Mouse (Mus musculus): ENCODE data around the gene Clk2. TPM values are rescaled to one million over a fixed set of nuclear protein-coding genes. Genes with fewer than 3 reads are reported as not detected.
A peak's percentile ranks its signal among the peaks of the same experiment; 100 is the strongest.
"Not testable (repeated sequence)": the region's sequence is repeated elsewhere in the genome, so short reads cannot be mapped to it uniquely, and the experiment has no call there.

The Clk2 gene
- polyA plus RNA-seq, 1 experiment, result 72.2 TPM

- DNase-seq (ENCODE audit: low read depth in 1 of 2, low spot score in 2 of 2), result no peak
- Histone ChIP-seq H3K4me3 (ENCODE audit: extremely low read depth, insufficient read depth, insufficient read length) (no peak overlapping the region), H3K36me3 (ENCODE audit: control insufficient read depth, insufficient read depth, low read length) (peaks cover 31% of the 10 kb centered on the region), H3K4me1 (ENCODE audit: control insufficient read depth, insufficient read depth, insufficient read length) (no peaks in the 10 kb centered on the region), H3K27me3 (ENCODE audit: control insufficient read depth, insufficient read depth, low read length) (no peaks in the 10 kb centered on the region), H3K27ac (ENCODE audit: insufficient read depth, low read length) (peak overlapping the region; percentile 17; the same call in 1 of the 2 replicates)
- TF ChIP-seq POLR2A (IDR thresholded peaks at IDR 0.05; ENCODE audit: low read depth, low read length) (no peak), CTCF (IDR thresholded peaks at IDR 0.05; ENCODE audit: extremely low read depth, insufficient read depth, insufficient read length, insufficient replicate concordance) (no peak)
- WGBS, result 93% methylated on average over 7 of the region's 7 CpGs
Observed at GRCm38 (mm10) chr3:89209731-89210130, 45.1 kb downstream of the Clk2 start.

GRCm38 (mm10) chr3:89210162-89210561 lies 45.6 kb downstream of the Clk2 start:
- 0 out of 2 replicates have a peak overlapping the region, but pooled peaks have one; percentile 17 for H3K27ac ChIP-seq (ENCODE audit: insufficient read depth, low read length)
- peaks cover 2% of the 10 kb centered on the region; the same call in 1 of the 2 replicates for H3K4me1 ChIP-seq (ENCODE audit: control insufficient read depth, insufficient read depth, insufficient read length)
- no peaks in the 10 kb centered on the region for H3K27me3 ChIP-seq (ENCODE audit: control insufficient read depth, insufficient read depth, low read length)
- TF ChIP-seq POLR2A (IDR thresholded peaks at IDR 0.05; ENCODE audit: low read depth, low read length), result no peak
- TF ChIP-seq CTCF (IDR thresholded peaks at IDR 0.05; ENCODE audit: extremely low read depth, insufficient read depth, insufficient read length, insufficient replicate concordance), result no peak
- peaks cover 31% of the 10 kb centered on the region for H3K36me3 ChIP-seq (ENCODE audit: control insufficient read depth, insufficient read depth, low read length)
- WGBS, result 71% methylated on average over 13 of the region's 13 CpGs
- no peak overlapping the region for H3K4me3 ChIP-seq (ENCODE audit: extremely low read depth, insufficient read depth, insufficient read length)
- no peak for DNase-seq (ENCODE audit: low read depth in 1 of 2, low spot score in 2 of 2)

GRCm38 (mm10) chr3:89210731-89211130 lies 46.1 kb downstream of the Clk2 start:
- Histone ChIP-seq H3K4me1 (ENCODE audit: control insufficient read depth, insufficient read depth, insufficient read length) (peaks cover 5% of the 10 kb centered on the region; the same call in 1 of the 2 replicates), H3K4me3 (ENCODE audit: extremely low read depth, insufficient read depth, insufficient read length) (no peak overlapping the region), H3K27ac (ENCODE audit: insufficient read depth, low read length) (no peak overlapping the region), H3K27me3 (ENCODE audit: control insufficient read depth, insufficient read depth, low read length) (no peaks in the 10 kb centered on the region), H3K36me3 (ENCODE audit: control insufficient read depth, insufficient read depth, low read length) (peaks cover 30% of the 10 kb centered on the region)
- 71% methylated on average over 7 of the region's 7 CpGs for WGBS
- TF ChIP-seq CTCF (IDR thresholded peaks at IDR 0.05; ENCODE audit: extremely low read depth, insufficient read depth, insufficient read length, insufficient replicate concordance) (no peak), POLR2A (IDR thresholded peaks at IDR 0.05; ENCODE audit: low read depth, low read length) (no peak)
- no peak for DNase-seq (ENCODE audit: low read depth in 1 of 2, low spot score in 2 of 2)

- peaks cover 5% of the 10 kb centered on the region; the same call in 1 of the 2 replicates for H3K4me1 ChIP-seq (ENCODE audit: control insufficient read depth, insufficient read depth, insufficient read length)
- peak; percentile 21; the same call in 1 of the 2 replicates for TF ChIP-seq POLR2A (IDR thresholded peaks at IDR 0.05; ENCODE audit: low read depth, low read length)
- no peak for TF ChIP-seq CTCF (IDR thresholded peaks at IDR 0.05; ENCODE audit: extremely low read depth, insufficient read depth, insufficient read length, insufficient replicate concordance)
- peak overlapping the region; percentile 77 for H3K27ac ChIP-seq (ENCODE audit: insufficient read depth, low read length)
- DNase-seq (ENCODE audit: low read depth in 1 of 2, low spot score in 2 of 2), result peak; percentile 89 to 91
- peaks cover 6% of the 10 kb centered on the region for H3K36me3 ChIP-seq (ENCODE audit: control insufficient read depth, insufficient read depth, low read length)
- peak overlapping the region; percentile 90 for H3K4me3 ChIP-seq (ENCODE audit: extremely low read depth, insufficient read depth, insufficient read length)
- WGBS, result 0% methylated on average over 69 of the region's 69 CpGs
- H3K27me3 ChIP-seq (ENCODE audit: control insufficient read depth, insufficient read depth, low read length), result no peaks in the 10 kb centered on the region
Observed at GRCm38 (mm10) chr3:89213803-89214530, 49.4 kb downstream of the Clk2 start.

- Histone ChIP-seq H3K36me3 (ENCODE audit: control insufficient read depth, insufficient read depth, low read length) (no peaks in the 10 kb centered on the region; the same call in 1 of the 2 replicates), H3K27ac (ENCODE audit: insufficient read depth, low read length) (peak within 1 kb of the TSS; percentile 77), H3K27me3 (ENCODE audit: control insufficient read depth, insufficient read depth, low read length) (no peaks in the 10 kb centered on the region), H3K4me1 (ENCODE audit: control insufficient read depth, insufficient read depth, insufficient read length) (peaks cover 5% of the 10 kb centered on the region; the same call in 1 of the 2 replicates), H3K4me3 (ENCODE audit: extremely low read depth, insufficient read depth, insufficient read length) (peak within 1 kb of the TSS; percentile 90)
- TF ChIP-seq CTCF (IDR thresholded peaks at IDR 0.05; ENCODE audit: extremely low read depth, insufficient read depth, insufficient read length, insufficient replicate concordance) (no peak), POLR2A (IDR thresholded peaks at IDR 0.05; ENCODE audit: low read depth, low read length) (no peak)
- no peak for DNase-seq (ENCODE audit: low read depth in 1 of 2, low spot score in 2 of 2)
- 8% methylated on average over 19 of the region's 19 CpGs for WGBS
Observed at GRCm38 (mm10) chr3:89214681-89215411, 50.3 kb downstream of the Clk2 start, which contains the start of gene Thbs3. Thbs3 (plus strand) TSS chr3:89215180.

GRCm38 (mm10) chr3:89215853-89216252 lies 51.3 kb downstream of the Clk2 start:
- DNase-seq (ENCODE audit: low read depth in 1 of 2, low spot score in 2 of 2), result peak; percentile 76 to 80
- TF ChIP-seq POLR2A (IDR thresholded peaks at IDR 0.05; ENCODE audit: low read depth, low read length) (no peak), CTCF (IDR thresholded peaks at IDR 0.05; ENCODE audit: extremely low read depth, insufficient read depth, insufficient read length, insufficient replicate concordance) (peak; percentile 73; the same call in 1 of the 2 replicates)
- WGBS, result 0% methylated on average over 6 of the region's 6 CpGs
- no peak overlapping the region for H3K27ac ChIP-seq (ENCODE audit: insufficient read depth, low read length)
- no peaks in the 10 kb centered on the region for H3K27me3 ChIP-seq (ENCODE audit: control insufficient read depth, insufficient read depth, low read length)
- H3K4me3 ChIP-seq (ENCODE audit: extremely low read depth, insufficient read depth, insufficient read length), result no peak overlapping the region
- peaks cover 5% of the 10 kb centered on the region; the same call in 1 of the 2 replicates for H3K4me1 ChIP-seq (ENCODE audit: control insufficient read depth, insufficient read depth, insufficient read length)
- H3K36me3 ChIP-seq (ENCODE audit: control insufficient read depth, insufficient read depth, low read length), result no peaks in the 10 kb centered on the region

- 82% methylated on average over 7 of the region's 7 CpGs for WGBS
- H3K4me3 ChIP-seq (ENCODE audit: extremely low read depth, insufficient read depth, insufficient read length); DNase-seq (ENCODE audit: low read depth in 1 of 2, low spot score in 2 of 2); H3K4me1 ChIP-seq (ENCODE audit: control insufficient read depth, insufficient read depth, insufficient read length); H3K27me3 ChIP-seq (ENCODE audit: control insufficient read depth, insufficient read depth, low read length); H3K36me3 ChIP-seq (ENCODE audit: control insufficient read depth, insufficient read depth, low read length); H3K27ac ChIP-seq (ENCODE audit: insufficient read depth, low read length): not testable (repeated sequence)
Observed at GRCm38 (mm10) chr3:89216407-89216806, 51.8 kb downstream of the Clk2 start.
